Mouse (Mus musculus) hindbrain, postnatal 0 days (tissue): Measurements from ENCODE around the gene Olfr809. TPM values are rescaled to one million over a fixed set of nuclear protein-coding genes. Genes with fewer than 3 reads are reported as not detected.

ENCODE experiments used
- ATAC-seq: fragments of 200-750 bp; cut with Nextera tagmentation; 2 replicates; pipeline ENCODE4 v1.8.0; 2017; ENCODE audit warnings: mild to moderate bottlenecking, moderate TSS enrichment, moderate library complexity
- DNase-seq: peaks from one replicate; pipeline ENCODE4 v3.0.0-alpha.2; 2015; ENCODE audit warnings: low spot score
- H3K27ac ChIP-seq: fragments of 300-500 bp; sonication (generic); 2 replicates; pipeline ENCODE4 v1.5.1; 2014; ENCODE audit warnings: mild to moderate bottlenecking
- H3K27me3 ChIP-seq: fragments of 300-500 bp; sonication (generic); 2 replicates; pipeline ENCODE4 v1.6.1; 2014; ENCODE audit warnings: low read length, mixed read lengths; ENCODE audit not compliant: insufficient read depth
- H3K36me3 ChIP-seq: fragments of 300-500 bp; sonication (generic); 2 replicates; pipeline ENCODE4 v1.6.1; 2014; ENCODE audit warnings: low read length, mixed read lengths; ENCODE audit not compliant: insufficient read depth
- H3K4me1 ChIP-seq: fragments of 300-500 bp; sonication (generic); 2 replicates; pipeline ENCODE4 v1.6.1; 2014; ENCODE audit warnings: antibody characterized with exemption, low read length, mixed read lengths; ENCODE audit not compliant: insufficient read depth
- H3K4me2 ChIP-seq: fragments of 300-500 bp; sonication (generic); 2 replicates; pipeline ENCODE4 v1.6.1; 2014; ENCODE audit warnings: low read depth, mild to moderate bottlenecking, low read length, moderate library complexity, mixed read lengths
- H3K4me3 ChIP-seq: fragments of 300-500 bp; sonication (generic); 2 replicates; pipeline ENCODE4 v1.5.1; 2014; ENCODE audit warnings: low read length
- H3K9ac ChIP-seq: fragments of 300-500 bp; sonication (generic); replicated peaks from 2 replicates; pipeline ENCODE4 v1.6.1; 2014; ENCODE audit warnings: mild to moderate bottlenecking, low read length, moderate library complexity, mixed read lengths
- H3K9me3 ChIP-seq: fragments of 300-500 bp; sonication (generic); 2 replicates; pipeline ENCODE4 v1.6.1; 2016; ENCODE audit warnings: low read length, mixed read lengths
- CTCF ChIP-seq: IDR thresholded peaks from 2 replicates; pipeline ENCODE4 v1.5.1; 2016; ENCODE audit warnings: antibody characterized with exemption, control low read depth, low read depth
- WGBS: fragments of 180-500 bp; shearing (Covaris S2); extraction: QIAGEN DNeasy Blood & Tissue Kit; methylation state at CpG from one replicate; pipeline ENCODE4 v1.1.7; 2014; 5-methylcytosine and 5-hydroxymethylcytosine counted together
- microRNA-seq, 2 experiments: library from miRNA; unstranded; fragments of <30 nt; microRNA quantifications; one replicate each; pipeline ENCODE4; 2016
- polyA plus RNA-seq: library from polyadenylated mRNA; unstranded; fragments of >200 nt; fragmentation: Nextera tagmentation; extraction: Ambion mirVana; gene quantifications from 2 replicates; pipeline ENCODE4 v1.2.1, GENCODE M21; 2015
- total RNA-seq: library from RNA; depleted of rRNA; stranded (reverse); fragments of >200 nt; gene quantifications from 2 replicates; pipeline ENCODE4 v1.2.3, GENCODE M21; 2014; rRNA removed

The Olfr809 gene
- total and polyA plus RNA-seq, 2 experiments from 2014 or later: not detected

GRCm38 (mm10) chr10:129804296-129804695 lies 29.9 kb downstream of the Olfr809 start, which contains the start of gene Olfr811:
TSS of gene Olfr811 (minus strand) at chr10:129804396.
- no peak for ATAC-seq
- no peak within 1 kb of the TSS for H3K4me2 ChIP-seq
- H3K9me3 ChIP-seq: no peaks in the 10 kb centered on the region
- 87% methylated on average over 4 of the region's 4 CpGs for WGBS
- no peak for TF ChIP-seq CTCF
- H3K9ac ChIP-seq: no peak within 1 kb of the TSS
- H3K4me1 ChIP-seq: no peaks in the 10 kb centered on the region
- no peak within 1 kb of the TSS for H3K4me3 ChIP-seq
- DNase-seq: no peak
- no peaks in the 10 kb centered on the region for H3K36me3 ChIP-seq
- H3K27me3 ChIP-seq: no peaks in the 10 kb centered on the region
- H3K27ac ChIP-seq: no peak within 1 kb of the TSS

Small RNAs within 50 kb of the gene (microRNA-seq; reads per million reads assigned to microRNA genes)
- 0 reads per million in 2 experiments for gene Gm24485

Other genes with a start within 250 kb of the Olfr809 start
- gene Olfr792, start 235.5 kb upstream of the Olfr809 start, total RNA-seq: not detected in 2 replicates
- not detected in 2 replicates for gene Olfr792, start 235.5 kb upstream of the Olfr809 start, polyA plus RNA-seq
- not detected in 2 replicates for gene Olfr794, start 207.0 kb upstream of the Olfr809 start, total RNA-seq
- not detected in 2 replicates for gene Olfr794, start 207.0 kb upstream of the Olfr809 start, polyA plus RNA-seq
- not detected in 2 replicates for gene Olfr796, start 162.1 kb upstream of the Olfr809 start, total RNA-seq
- gene Olfr796, start 162.1 kb upstream of the Olfr809 start, polyA plus RNA-seq: not detected in 2 replicates
- not detected in 2 replicates for gene Olfr798, start 146.7 kb upstream of the Olfr809 start, total RNA-seq
- not detected in 2 replicates for gene Olfr798, start 146.7 kb upstream of the Olfr809 start, polyA plus RNA-seq
- not detected in 2 replicates for gene Olfr799, start 137.2 kb upstream of the Olfr809 start, total RNA-seq
- gene Olfr799, start 137.2 kb upstream of the Olfr809 start, polyA plus RNA-seq: not detected in 2 replicates
- not detected in 2 replicates for gene Olfr800, start 116.9 kb upstream of the Olfr809 start, total RNA-seq
- gene Olfr800, start 116.9 kb upstream of the Olfr809 start, polyA plus RNA-seq: not detected in 2 replicates
- gene Olfr801, start 100.8 kb upstream of the Olfr809 start, total RNA-seq: not detected in 2 replicates
- gene Olfr801, start 100.8 kb upstream of the Olfr809 start, polyA plus RNA-seq: not detected in 2 replicates
- gene Olfr802, start 86.5 kb upstream of the Olfr809 start, total RNA-seq: not detected in 2 replicates
- 0.06 and 0.10 TPM in 2 replicates for gene Olfr802, start 86.5 kb upstream of the Olfr809 start, polyA plus RNA-seq
- not detected in 2 replicates for gene Olfr803, start 80.4 kb upstream of the Olfr809 start, total RNA-seq
- not detected in 2 replicates for gene Olfr803, start 80.4 kb upstream of the Olfr809 start, polyA plus RNA-seq
- 0.26 TPM in 1 of 2 replicates, not detected in the other for gene Olfr804, start 71.4 kb upstream of the Olfr809 start, total RNA-seq
- not detected in 2 replicates for gene Olfr804, start 71.4 kb upstream of the Olfr809 start, polyA plus RNA-seq
- not detected in 2 replicates for gene Olfr805, start 45.3 kb upstream of the Olfr809 start, total RNA-seq
- not detected in 2 replicates for gene Olfr805, start 45.3 kb upstream of the Olfr809 start, polyA plus RNA-seq
- gene Olfr806, start 32.7 kb upstream of the Olfr809 start, total RNA-seq: not detected in 2 replicates
- gene Olfr806, start 32.7 kb upstream of the Olfr809 start, polyA plus RNA-seq: not detected in 2 replicates
- gene Olfr807, start 16.8 kb upstream of the Olfr809 start, total RNA-seq: not detected in 2 replicates
- gene Olfr807, start 16.8 kb upstream of the Olfr809 start, polyA plus RNA-seq: not detected in 2 replicates
- not detected in 2 replicates for gene Olfr808, start 9.2 kb upstream of the Olfr809 start, total RNA-seq
- not detected in 2 replicates for gene Olfr808, start 9.2 kb upstream of the Olfr809 start, polyA plus RNA-seq
- gene Olfr810, start 20.3 kb downstream of the Olfr809 start, total RNA-seq: not detected in 2 replicates
- not detected in 2 replicates for gene Olfr810, start 20.3 kb downstream of the Olfr809 start, polyA plus RNA-seq
- gene Olfr811, start 29.8 kb downstream of the Olfr809 start, total RNA-seq: not detected in 2 replicates
- gene Olfr811, start 29.8 kb downstream of the Olfr809 start, polyA plus RNA-seq: not detected in 2 replicates
- gene Olfr812, start 71.5 kb downstream of the Olfr809 start, total RNA-seq: not detected in 2 replicates
- not detected in 2 replicates for gene Olfr812, start 71.5 kb downstream of the Olfr809 start, polyA plus RNA-seq
- not detected in 2 replicates for gene Olfr813, start 80.7 kb downstream of the Olfr809 start, total RNA-seq
- gene Olfr813, start 80.7 kb downstream of the Olfr809 start, polyA plus RNA-seq: not detected in 2 replicates
- gene Olfr814, start 105.2 kb downstream of the Olfr809 start, total RNA-seq: not detected in 2 replicates
- not detected in 2 replicates for gene Olfr814, start 105.2 kb downstream of the Olfr809 start, polyA plus RNA-seq
- not detected in 2 replicates for gene Olfr815, start 131.2 kb downstream of the Olfr809 start, total RNA-seq
- gene Olfr815, start 131.2 kb downstream of the Olfr809 start, polyA plus RNA-seq: not detected in 2 replicates
- gene Olfr816, start 141.0 kb downstream of the Olfr809 start, total RNA-seq: not detected in 2 replicates
- not detected in 2 replicates for gene Olfr816, start 141.0 kb downstream of the Olfr809 start, polyA plus RNA-seq
- not detected in 2 replicates for gene Olfr818, start 174.5 kb downstream of the Olfr809 start, total RNA-seq
- gene Olfr818, start 174.5 kb downstream of the Olfr809 start, polyA plus RNA-seq: not detected in 2 replicates
- gene Olfr819, start 192.6 kb downstream of the Olfr809 start, total RNA-seq: not detected in 2 replicates
- not detected in 2 replicates for gene Olfr819, start 192.6 kb downstream of the Olfr809 start, polyA plus RNA-seq
- gene Olfr247, start 201.5 kb downstream of the Olfr809 start, total RNA-seq: not detected in 2 replicates
- not detected in 2 replicates for gene Olfr247, start 201.5 kb downstream of the Olfr809 start, polyA plus RNA-seq
- not detected in 2 replicates for gene Gm10310, start 210.4 kb downstream of the Olfr809 start, total RNA-seq
- not detected in 2 replicates for gene Gm10310, start 210.4 kb downstream of the Olfr809 start, polyA plus RNA-seq
- gene Olfr820, start 238.0 kb downstream of the Olfr809 start, total RNA-seq: not detected in 2 replicates
- gene Olfr820, start 238.0 kb downstream of the Olfr809 start, polyA plus RNA-seq: not detected in 2 replicates